Mouse (Mus musculus) testis, postnatal 14 days (tissue): Measurements from ENCODE around the gene Pml.

ENCODE experiments used
- DNase-seq: peaks from one replicate; pipeline ENCODE4 v3.0.0; 2021; ENCODE audit warnings: low spot score

Gene Pml

GRCm38 (mm10) chr9:58234502-58235015 is 15.0 kb downstream of the Pml start:
- peak; percentile 39 for DNase-seq

- DNase-seq = no peak
These were observed 17.2 kb downstream of the Pml start for GRCm38 (mm10) chr9:58232374-58232773.

DNA sequence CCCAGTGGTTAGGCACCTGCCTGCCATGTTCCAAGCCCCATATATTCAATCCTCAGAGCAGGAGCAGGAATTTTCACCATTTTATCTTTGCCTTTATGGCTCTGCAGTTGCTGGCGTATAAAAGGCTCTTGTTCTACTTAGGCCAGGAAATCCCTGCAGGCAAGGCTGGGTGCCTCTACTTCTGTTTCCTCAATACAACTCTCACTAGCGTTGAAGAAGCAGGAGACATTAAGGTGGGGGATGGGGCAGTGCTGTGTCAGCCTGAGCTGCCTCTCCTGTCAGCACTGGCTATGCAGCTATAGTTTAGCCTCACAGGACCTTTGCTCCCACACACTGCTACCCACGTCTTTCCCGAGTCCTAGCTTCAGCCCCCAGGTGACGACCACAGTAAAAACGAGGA is 17.8 kb downstream of the Pml start:
- DNase-seq = no peak

GRCm38 (mm10) chr9:58228777-58229466 is 20.7 kb downstream of the Pml start:
- no peak for DNase-seq

DNA sequence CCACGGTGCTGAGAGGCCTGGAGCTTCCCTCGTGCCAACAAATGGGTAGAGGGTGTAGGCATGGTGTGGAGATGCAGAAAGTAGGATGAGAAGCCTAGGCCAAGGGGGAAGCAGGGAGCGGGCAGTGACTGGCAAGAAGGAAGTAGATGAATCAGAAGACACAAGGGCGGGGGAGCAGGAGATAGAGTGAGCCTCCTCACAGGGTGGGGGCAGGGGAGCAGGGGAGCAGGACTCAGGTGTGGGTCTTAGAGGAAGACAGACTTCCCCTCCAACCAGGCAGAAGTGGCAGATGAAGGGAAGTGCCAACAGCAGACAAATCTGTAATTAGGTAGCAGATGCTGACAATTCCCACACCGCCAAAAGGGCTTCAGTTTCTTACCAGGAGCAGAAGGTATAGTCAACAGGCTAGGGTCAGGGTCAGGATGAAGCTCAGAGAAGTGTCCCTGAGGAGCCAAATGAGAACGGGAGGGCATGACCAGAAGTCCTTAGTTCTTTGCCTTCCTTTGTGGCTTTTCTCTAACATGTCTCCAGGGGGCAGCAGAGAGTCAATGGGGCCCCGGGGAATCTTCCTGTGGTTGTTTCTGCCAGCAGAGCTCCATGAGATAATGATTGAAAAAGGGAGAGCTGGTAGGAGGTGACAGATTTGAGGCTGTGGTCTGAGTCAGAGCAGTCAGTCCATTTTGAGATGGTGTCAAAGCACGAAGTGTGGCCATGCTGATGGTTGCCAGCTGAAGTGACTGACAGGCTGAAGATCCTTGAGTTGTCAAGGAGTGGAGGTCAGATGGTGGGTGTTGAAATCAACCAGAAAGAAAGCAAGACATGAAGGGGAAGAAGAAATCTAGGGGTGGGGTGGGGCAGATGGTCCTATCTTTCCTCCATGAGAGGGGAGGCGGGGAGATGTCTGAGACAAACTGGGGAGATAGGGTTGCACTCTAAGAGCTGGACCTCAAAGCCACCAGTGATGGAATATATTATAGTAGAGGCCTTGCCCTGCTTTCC is 23.4 kb downstream of the Pml start:
- no peak for DNase-seq

- DNase-seq = no peak
These were observed 25.2 kb downstream of the Pml start for GRCm38 (mm10) chr9:58224356-58224755.

GRCm38 (mm10) chr9:58220218-58220903 is 29.2 kb downstream of the Pml start:
- no peak for DNase-seq

DNA sequence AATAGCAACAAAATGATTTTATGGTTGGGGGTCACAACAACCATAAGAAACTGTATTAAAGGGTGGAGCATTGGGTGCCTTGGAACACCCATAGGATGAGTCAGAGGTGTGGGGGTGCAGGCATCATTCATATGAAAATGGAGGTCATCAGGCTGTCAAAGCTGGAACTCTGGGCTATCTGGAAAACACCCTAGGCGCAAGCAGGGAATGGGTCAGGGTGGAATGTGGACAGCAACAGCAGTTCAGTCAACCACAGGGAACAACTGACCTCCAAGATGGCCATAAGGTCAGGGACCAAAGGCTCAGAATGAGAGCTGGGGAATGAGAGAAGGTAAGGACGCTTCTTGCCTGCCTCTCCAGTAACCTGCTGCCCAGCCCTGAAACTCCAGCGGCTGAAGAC is 31.0 kb downstream of the Pml start:
- DNase-seq = no peak

- no peak for DNase-seq
These were observed 33.2 kb downstream of the Pml start for GRCm38 (mm10) chr9:58216402-58216801.

GRCm38 (mm10) chr9:58214519-58215180 is 34.9 kb downstream of the Pml start:
- DNase-seq = no peak

DNA sequence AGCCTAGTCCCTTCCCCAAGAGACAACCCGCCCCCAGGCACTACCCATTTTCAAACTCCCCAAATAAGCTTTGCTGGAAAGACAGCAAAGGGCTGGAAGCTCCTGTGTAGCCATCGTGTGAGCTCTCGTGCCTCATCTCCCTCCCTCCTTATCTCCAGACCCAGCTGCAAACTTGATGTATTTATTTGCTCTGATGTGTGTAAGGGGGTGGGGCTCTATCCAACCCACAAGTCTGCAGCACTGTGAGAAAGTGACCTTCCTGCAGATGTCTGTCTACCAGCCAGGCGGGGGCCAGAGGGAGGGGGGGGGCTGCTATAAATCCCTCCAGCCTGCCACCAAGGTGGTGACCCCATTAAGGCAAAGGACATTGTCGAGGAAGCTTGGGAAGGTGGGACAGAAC is 35.7 kb downstream of the Pml start:
- no peak for DNase-seq

DNA sequence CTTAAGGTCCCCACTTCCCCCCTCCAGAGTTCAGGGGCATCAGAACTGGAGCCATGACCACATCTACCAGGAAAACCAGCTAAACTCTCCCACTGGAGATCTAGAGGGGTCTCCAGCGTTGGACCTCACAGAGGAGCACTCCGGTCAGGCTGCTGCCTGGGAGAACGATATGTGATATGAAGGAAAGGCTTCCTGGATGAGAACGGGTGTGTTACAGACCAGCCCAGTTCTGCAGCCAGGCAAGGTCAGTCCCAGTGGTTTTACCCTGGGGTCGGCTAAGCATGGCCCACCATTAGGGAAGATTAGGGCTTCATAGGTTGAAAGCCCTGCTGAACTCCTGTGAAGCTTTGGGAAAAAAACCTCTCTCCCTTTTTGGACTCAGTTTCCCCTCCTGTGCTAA is 36.2 kb downstream of the Pml start:
- DNase-seq = no peak

- DNase-seq = no peak
These were observed 39.3 kb downstream of the Pml start for GRCm38 (mm10) chr9:58210304-58210627.

GRCm38 (mm10) chr9:58209462-58210303 is 39.9 kb downstream of the Pml start:
- no peak for DNase-seq

DNA sequence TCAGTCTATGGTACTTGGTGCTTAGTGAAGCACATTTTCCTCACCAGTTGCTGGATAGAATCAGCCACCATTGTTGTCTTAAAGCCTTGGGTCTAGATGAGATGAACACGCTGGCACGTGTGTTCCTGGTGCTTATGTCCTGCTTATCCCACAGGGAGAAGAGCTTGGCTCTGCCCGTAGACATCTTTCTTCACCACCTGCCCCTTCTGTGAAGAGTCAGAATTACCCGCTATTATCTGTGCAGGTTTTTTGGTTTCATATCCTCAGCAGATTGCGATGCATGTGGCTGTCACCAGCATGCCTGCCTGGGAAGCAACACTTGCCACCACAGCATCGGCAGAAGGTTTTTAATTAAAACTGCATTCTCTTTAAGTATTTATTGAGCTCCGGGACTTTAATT is 43.6 kb downstream of the Pml start:
- DNase-seq = no peak

DNA sequence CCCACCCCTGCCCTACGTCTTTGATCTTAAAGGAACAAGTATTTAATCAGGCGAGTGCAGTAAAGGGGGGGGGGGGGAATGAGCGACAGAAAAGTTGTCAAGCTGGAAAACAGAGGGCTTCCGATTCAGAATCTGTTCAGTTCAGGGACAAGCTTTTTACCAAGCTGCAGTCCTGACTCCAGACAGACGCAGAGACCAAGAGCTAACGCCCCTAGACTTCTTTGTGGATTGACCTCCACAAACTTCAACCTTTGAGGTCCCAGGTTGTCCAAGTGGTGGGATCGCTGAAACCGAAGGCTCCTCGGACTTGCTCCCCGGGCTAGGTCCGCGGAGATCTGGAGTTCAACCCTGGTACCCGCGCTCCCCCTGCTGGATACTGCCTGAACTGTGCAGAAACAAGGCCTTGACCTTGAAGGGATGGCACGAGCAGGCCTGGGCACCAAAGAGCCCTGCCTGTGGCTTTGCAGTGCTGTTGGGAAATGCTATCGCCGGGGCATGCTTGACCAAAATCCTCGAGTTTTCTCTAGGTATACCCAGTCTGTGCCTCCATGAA is 45.1 kb downstream of the Pml start:
- DNase-seq = peak; percentile 85

- DNase-seq = no peak
These were observed 45.8 kb downstream of the Pml start, which contains the start of the genes Islr and Islr2 for GRCm38 (mm10) chr9:58203516-58204447. Gene Islr, minus strand, starts transcription at chr9:58204306. Gene Islr2, minus strand, starts transcription at chr9:58204319.

- DNase-seq = no peak
These were observed 46.7 kb downstream of the Pml start for GRCm38 (mm10) chr9:58202676-58203453.
